Mouse (Mus musculus) induced T-regulatory cell, adult 2 months (primary cell): ENCODE measurements at regions not wholly inside any gene's neighbourhood (a gene's known extent, or its start where the extent isn't known, plus 50 kb on each side); places are given as distances from the start of the nearest gene placed in this dataset.

Experiments
- DNase-seq: peaks from one replicate; pipeline ENCODE4 v3.0.0-alpha.2; 2012; ENCODE audit warnings: low read depth

- DNase-seq = no peak
Observed at GRCm38 (mm10) chr10:54269785-54270184, 193.4 kb upstream of the Man1a start.

DNA sequence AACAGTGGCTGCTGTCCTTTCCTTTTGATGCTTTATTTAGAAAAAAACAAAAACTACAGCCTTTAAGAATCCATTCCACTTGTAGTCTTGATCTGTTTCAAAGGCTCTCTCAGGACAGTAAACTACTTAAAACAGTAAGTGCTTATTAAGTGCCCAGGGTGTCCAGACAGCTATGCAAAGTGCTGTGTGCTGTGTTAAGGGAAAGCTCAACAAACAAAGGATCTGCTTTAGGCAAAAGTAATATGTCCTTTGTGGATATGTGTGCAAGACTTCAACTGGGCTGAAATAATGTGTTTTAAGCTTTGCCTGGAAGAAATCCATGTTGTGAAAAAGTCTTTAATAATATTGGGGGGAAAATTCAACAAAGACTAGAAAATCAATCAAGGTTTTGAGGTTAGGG, 192.9 kb upstream of the Man1a start:
- no peak for DNase-seq

DNA sequence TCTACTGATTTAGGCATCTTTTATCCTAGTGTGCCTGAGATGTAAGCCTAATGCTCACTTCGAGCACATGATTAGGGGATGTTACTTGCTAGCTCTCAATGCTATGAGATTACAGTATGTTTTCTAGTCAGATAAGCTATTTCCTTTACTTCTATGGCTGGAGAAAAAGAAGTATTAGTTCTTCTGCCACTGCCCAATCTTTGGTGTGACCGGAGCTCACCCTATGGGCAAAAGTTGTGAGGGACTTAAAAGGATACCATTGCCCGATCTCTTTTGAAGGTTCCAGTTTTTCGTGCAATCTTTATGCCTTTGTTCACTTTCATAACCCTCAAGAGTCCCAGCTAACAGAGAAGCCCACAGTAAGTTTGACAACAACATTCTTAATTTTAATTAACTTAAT, 190.2 kb upstream of the Man1a start:
- DNase-seq = no peak

GRCm38 (mm10) chr10:54254874-54255641, 178.6 kb upstream of the Man1a start:
- peak; percentile 55 for DNase-seq

DNA sequence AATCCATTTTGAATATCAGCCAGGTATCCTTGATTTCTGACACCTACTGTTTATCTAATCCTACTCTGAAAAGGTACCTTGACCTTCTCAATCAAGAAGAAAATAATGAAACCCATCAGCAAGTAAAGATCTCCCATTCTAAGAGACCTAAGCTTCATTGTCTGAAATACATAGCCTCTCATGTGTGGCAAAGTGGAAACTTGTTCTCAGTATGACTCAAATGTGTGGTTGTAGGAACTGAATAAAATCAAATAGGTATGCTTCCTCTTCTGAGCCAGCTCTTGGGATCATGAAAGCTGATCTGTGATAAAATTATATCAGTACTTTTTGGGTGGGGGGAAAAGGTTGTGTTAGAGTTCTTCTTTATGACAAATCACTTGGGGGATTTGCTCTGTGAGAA, 168.6 kb upstream of the Man1a start:
- no peak for DNase-seq

- no peak for DNase-seq
Observed at GRCm38 (mm10) chr10:54202362-54202761, 126.0 kb upstream of the Man1a start.

DNA sequence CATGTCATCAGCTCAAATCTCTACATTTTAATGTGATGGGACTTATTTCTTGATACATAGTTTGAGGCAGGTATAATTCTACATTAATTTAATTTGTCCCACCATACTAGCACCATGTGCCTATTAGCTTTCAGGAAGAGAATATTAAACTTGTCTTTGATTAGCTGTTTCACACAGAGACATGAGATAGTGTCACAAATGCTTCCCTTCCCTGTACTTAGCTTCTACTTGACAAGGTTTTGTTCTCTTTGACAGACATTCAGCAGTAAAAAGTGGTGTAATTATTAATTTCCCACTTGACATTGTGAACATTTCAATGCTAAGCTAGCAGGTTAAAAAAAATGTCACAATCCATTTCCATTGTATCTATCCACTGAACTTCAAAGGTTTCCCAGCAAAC, 125.3 kb upstream of the Man1a start:
- DNase-seq = no peak

DNA sequence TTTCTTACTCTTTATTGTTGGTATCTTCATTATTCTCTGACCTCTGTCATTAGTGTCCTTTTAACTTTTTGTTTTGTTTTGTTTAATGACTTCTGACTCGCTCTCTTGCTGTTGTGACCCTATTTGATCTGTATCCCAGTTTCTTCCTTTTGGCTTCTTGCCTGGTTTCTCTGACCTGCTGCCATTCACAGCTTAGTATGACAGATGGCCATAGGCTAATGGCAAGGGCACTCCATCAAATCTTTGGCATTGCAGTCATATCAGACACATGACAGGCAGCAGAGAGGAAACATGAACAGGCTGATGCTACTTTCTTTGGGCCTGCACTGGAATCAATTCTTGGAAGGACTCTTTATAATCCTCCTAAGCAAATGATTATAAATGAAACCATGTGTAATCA, 106.3 kb upstream of the Man1a start:
- no peak for DNase-seq

DNA sequence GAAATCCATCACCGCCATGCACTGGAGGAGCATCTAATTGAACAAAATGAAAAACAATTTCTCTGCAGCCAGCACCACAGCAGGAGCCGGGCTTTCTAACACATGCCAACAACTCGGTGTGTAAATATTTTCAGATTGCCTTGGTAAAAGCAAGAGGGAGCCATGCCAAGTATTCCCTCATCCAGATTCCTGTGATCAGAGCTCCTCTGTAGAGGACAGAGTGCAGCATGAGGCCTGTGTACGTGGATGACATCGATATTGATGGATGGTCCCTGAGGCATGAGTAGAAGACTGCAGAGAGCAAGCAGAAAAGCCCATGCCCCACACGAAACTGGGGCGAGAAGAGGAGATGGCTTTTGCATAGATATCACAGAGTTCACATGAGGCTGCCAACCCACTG, 92.9 kb upstream of the Man1a start:
- DNase-seq = no peak

DNA sequence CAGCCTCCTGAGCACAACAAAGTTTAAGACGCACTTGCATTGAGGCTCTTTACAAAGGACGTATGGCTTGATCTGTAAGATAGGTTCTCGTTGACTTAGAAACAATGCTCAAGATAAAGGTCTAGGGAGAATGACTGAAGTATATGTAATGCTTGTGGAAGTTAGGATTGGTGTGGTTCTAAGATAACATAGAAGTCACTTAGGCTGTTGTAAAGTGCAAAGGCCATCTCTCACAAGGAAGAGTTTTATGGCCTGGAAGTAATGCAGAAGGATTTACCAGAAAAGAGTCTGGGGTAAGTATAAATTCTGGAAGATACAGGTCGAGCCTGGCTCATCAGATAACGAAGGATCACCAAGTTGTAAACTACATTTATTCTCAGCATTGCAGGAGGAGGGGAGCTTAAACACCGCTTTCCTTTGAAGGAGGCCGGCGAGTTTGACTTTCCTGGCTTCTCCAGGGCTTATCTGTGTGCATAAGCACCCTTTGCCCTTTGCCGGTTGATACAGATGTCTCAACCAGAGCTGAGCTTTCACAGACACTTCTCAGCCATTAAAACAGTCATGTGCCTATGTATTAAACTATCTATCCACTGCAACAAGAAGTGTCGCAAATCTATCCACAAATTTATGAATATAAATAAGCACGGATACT, 84.8 kb upstream of the Man1a start:
- DNase-seq = no peak

DNA sequence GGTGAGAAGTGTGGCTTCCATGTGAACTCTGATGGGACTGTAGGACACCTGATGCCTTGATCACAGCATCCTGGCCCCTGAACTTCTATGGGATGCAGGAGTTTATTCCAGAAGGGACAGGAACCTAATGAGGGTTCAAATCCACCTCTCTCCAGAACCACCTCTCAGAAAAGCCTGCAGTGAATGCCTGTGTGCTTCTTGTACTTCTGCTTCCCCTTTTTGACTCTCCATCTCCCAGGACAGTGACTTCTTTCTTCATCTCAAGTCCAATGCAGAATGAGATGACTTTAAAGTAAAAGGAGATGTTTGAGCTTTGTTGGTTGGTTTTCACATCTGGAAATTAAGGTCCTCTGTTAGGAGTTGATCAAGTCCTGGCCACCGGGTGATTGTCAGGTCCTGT, 77.5 kb upstream of the Man1a start:
- no peak for DNase-seq

GRCm38 (mm10) chr10:54132634-54133033, 56.2 kb upstream of the Man1a start:
- DNase-seq = no peak
